Mouse (Mus musculus) kidney, postnatal 14 days (tissue): ENCODE results near the gene Spindoc.

Experiments used
- DNase-seq: peaks from one replicate; pipeline ENCODE4 v3.0.0; 2022; ENCODE audit warnings: mixed read lengths

Spindoc gene

GRCm38 (mm10) chr19:7334049-7334448, 48.7 kb downstream of the Spindoc start:
- DNase-seq = peak; percentile 70

- no peak for DNase-seq
Measured at GRCm38 (mm10) chr19:7321391-7321790, 61.4 kb downstream of the Spindoc start.

GRCm38 (mm10) chr19:7320181-7320580, 62.6 kb downstream of the Spindoc start:
- peak; percentile 53 for DNase-seq

GRCm38 (mm10) chr19:7317716-7318115, 65.1 kb downstream of the Spindoc start:
- no peak for DNase-seq

GRCm38 (mm10) chr19:7316822-7317221, 66.0 kb downstream of the Spindoc start:
- no peak for DNase-seq

- no peak for DNase-seq
Measured at GRCm38 (mm10) chr19:7315587-7315984, 67.2 kb downstream of the Spindoc start.

GRCm38 (mm10) chr19:7314976-7315586, 67.7 kb downstream of the Spindoc start:
- DNase-seq = no peak

GRCm38 (mm10) chr19:7313660-7314059, 69.1 kb downstream of the Spindoc start:
- no peak for DNase-seq

GRCm38 (mm10) chr19:7311306-7311705, 71.5 kb downstream of the Spindoc start:
- no peak for DNase-seq

- DNase-seq = peak; percentile 84
Measured at GRCm38 (mm10) chr19:7310704-7311103, 72.1 kb downstream of the Spindoc start.

GRCm38 (mm10) chr19:7309738-7310330, 73.0 kb downstream of the Spindoc start:
- DNase-seq = peak; percentile 78

GRCm38 (mm10) chr19:7307995-7308770, 74.6 kb downstream of the Spindoc start:
- DNase-seq = peak; percentile 87

GRCm38 (mm10) chr19:7306968-7307367, 75.8 kb downstream of the Spindoc start:
- DNase-seq = peak; percentile 52

- DNase-seq = peak; percentile 73
Measured at GRCm38 (mm10) chr19:7305380-7306310, 77.1 kb downstream of the Spindoc start.

GRCm38 (mm10) chr19:7304801-7305200, 78.0 kb downstream of the Spindoc start:
- no peak for DNase-seq
